Mouse (Mus musculus) embryonic facial prominence, embryonic 14.5 days (tissue): ENCODE results near the gene Axin2. TPM values are rescaled to one million over a fixed set of nuclear protein-coding genes. Genes with fewer than 3 reads are reported as not detected.

ENCODE experiments used
- ATAC-seq: fragments of 200-750 bp; cut with Nextera tagmentation; 2 replicates; pipeline ENCODE4 v1.8.0; 2017; ENCODE audit warnings: low read depth, moderate number of reproducible peaks, moderate TSS enrichment
- DNase-seq: peaks from one replicate; pipeline ENCODE4 v3.0.0-alpha.2; 2015; ENCODE audit warnings: low spot score
- H3K27ac ChIP-seq: fragments of 300-500 bp; sonication (generic); replicated peaks from 2 replicates; pipeline ENCODE4 v1.5.1; 2014; ENCODE audit warnings: low read depth, mild to moderate bottlenecking, low read length, moderate library complexity
- H3K27me3 ChIP-seq: fragments of 300-500 bp; sonication (generic); replicated peaks from 2 replicates; pipeline ENCODE4 v1.6.1; 2014; ENCODE audit warnings: low read length; ENCODE audit not compliant: control insufficient read depth, insufficient read depth
- H3K36me3 ChIP-seq: fragments of 300-500 bp; sonication (generic); 2 replicates; pipeline ENCODE4 v1.6.1; 2014; ENCODE audit warnings: low read length, mixed read lengths; ENCODE audit not compliant: control insufficient read depth, insufficient read depth
- H3K4me1 ChIP-seq: fragments of 300-500 bp; sonication (generic); 2 replicates; pipeline ENCODE4 v1.6.1; 2014; ENCODE audit warnings: antibody characterized with exemption, low read length; ENCODE audit not compliant: control insufficient read depth, insufficient read depth
- H3K4me2 ChIP-seq: fragments of 300-500 bp; sonication (generic); 2 replicates; pipeline ENCODE4 v1.6.1; 2014; ENCODE audit warnings: low read depth, mild to moderate bottlenecking, low read length, moderate library complexity, mixed read lengths
- H3K4me3 ChIP-seq: fragments of 300-500 bp; sonication (generic); 2 replicates; pipeline ENCODE4 v1.5.1; 2014; ENCODE audit warnings: low read depth, mild to moderate bottlenecking, low read length
- H3K9ac ChIP-seq: fragments of 300-500 bp; sonication (generic); 2 replicates; pipeline ENCODE4 v1.6.1; 2014; ENCODE audit warnings: low read depth, mild to moderate bottlenecking, low read length, moderate library complexity, mixed read lengths
- H3K9me3 ChIP-seq: fragments of 300-500 bp; sonication (generic); 2 replicates; pipeline ENCODE4 v1.6.1; 2016; ENCODE audit warnings: low read length; ENCODE audit not compliant: control insufficient read depth
- WGBS: fragments of 180-500 bp; shearing (Covaris S2); extraction: QIAGEN DNeasy Blood & Tissue Kit; methylation state at CpG from one replicate; pipeline ENCODE4 v1.1.7; 2014; 5-methylcytosine and 5-hydroxymethylcytosine counted together
- polyA plus RNA-seq: library from polyadenylated mRNA; unstranded; fragments of >200 nt; fragmentation: Nextera tagmentation; extraction: Ambion mirVana; gene quantifications from 2 replicates; pipeline ENCODE4 v1.2.1, GENCODE M21; 2014

Axin2 gene
- polyA plus RNA-seq, 1 experiment from 2014 or later = 11.4 TPM

DNA sequence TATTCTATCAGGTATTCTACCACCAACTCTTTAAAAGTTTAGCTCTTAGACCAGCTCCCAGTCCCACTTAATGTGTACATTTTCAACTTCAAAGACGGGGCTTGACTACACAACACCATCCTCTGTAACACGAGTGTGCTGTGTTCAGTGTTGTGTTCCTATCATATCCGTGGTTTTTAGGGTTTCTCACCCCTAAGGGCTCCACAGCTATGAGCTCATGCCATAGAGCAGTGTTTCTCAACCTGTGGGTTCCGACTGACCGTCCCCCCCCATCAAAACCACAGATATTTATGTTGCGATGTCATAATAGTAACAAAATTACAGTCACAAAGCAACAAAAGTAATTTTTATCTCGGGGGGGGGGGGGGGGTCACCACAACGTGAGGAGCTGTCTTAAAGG, 34.1 kb upstream of the Axin2 start:
- peaks cover 22% of the 10 kb centered on the region; the same call in 1 of the 2 replicates for H3K4me1 ChIP-seq
- no peaks in the 10 kb centered on the region for H3K9me3 ChIP-seq
- no peak overlapping the region for H3K9ac ChIP-seq
- H3K36me3 ChIP-seq = no peaks in the 10 kb centered on the region
- DNase-seq (no peak), ATAC-seq (no peak)
- no peak overlapping the region for H3K4me2 ChIP-seq
- no peak overlapping the region for H3K27ac ChIP-seq
- no peak overlapping the region for H3K4me3 ChIP-seq
- H3K27me3 ChIP-seq = no peaks in the 10 kb centered on the region
- WGBS = 71% methylated on average over 8 of the region's 8 CpGs

DNA sequence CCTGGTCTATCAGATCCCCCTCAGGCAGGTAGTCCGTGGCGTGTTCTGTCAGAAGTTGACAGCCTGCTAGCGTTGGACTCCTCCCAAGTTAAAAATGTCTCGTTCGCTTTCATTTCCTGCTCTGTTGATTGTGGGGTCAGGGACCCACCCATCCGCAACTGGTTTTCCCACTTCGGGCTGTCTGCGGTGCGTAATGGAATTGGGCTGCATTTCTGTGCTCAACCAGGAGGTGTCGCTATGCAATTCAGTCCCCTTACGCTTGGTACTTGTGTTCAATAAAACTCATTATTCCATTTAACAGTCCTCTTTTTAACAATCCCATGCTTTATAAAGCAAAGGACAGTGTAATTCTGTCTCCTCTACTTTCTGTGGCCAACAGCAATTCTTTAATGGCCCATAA, 31.0 kb upstream of the Axin2 start:
- DNase-seq (no peak), ATAC-seq (no peak)
- no peak overlapping the region for H3K4me2 ChIP-seq
- H3K27me3 ChIP-seq = no peaks in the 10 kb centered on the region
- H3K4me1 ChIP-seq = peaks cover 27% of the 10 kb centered on the region
- no peak overlapping the region for H3K9ac ChIP-seq
- no peaks in the 10 kb centered on the region for H3K9me3 ChIP-seq
- WGBS = 46% methylated on average over 11 of the region's 11 CpGs
- no peaks in the 10 kb centered on the region for H3K36me3 ChIP-seq
- no peak overlapping the region for H3K4me3 ChIP-seq
- H3K27ac ChIP-seq = no peak overlapping the region

DNA sequence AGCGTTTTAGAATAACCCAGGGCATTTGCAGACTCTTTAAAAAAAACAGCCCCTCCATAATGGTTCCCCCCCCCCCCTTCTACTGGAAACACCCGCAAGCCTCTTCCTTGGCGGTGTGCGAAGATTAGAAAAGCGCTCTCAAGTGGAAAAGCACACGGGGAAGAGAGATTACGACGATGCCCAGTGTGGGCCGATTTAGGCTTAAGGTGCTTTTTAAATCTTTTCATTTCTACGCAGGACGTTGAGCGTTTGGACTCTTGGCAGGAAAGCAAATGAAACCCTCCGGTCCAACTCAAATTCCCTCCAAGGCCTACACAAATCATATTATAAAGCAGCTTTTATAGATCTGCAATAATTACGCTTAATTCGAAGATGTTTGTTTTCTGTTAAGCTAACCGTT, 29.6 kb upstream of the Axin2 start:
- no peak for DNase-seq
- no peaks in the 10 kb centered on the region for H3K36me3 ChIP-seq
- no peak for ATAC-seq
- H3K4me3 ChIP-seq = peak overlapping the region; percentile 36
- H3K27me3 ChIP-seq = no peaks in the 10 kb centered on the region
- no peaks in the 10 kb centered on the region for H3K9me3 ChIP-seq
- peaks cover 27% of the 10 kb centered on the region for H3K4me1 ChIP-seq
- peak overlapping the region; percentile 92 for H3K27ac ChIP-seq
- H3K4me2 ChIP-seq = peak overlapping the region; percentile 66
- 0 out of 2 replicates have a peak overlapping the region, but pooled peaks have one; percentile 12 for H3K9ac ChIP-seq
- 15% methylated on average over 16 of the region's 16 CpGs for WGBS

DNA sequence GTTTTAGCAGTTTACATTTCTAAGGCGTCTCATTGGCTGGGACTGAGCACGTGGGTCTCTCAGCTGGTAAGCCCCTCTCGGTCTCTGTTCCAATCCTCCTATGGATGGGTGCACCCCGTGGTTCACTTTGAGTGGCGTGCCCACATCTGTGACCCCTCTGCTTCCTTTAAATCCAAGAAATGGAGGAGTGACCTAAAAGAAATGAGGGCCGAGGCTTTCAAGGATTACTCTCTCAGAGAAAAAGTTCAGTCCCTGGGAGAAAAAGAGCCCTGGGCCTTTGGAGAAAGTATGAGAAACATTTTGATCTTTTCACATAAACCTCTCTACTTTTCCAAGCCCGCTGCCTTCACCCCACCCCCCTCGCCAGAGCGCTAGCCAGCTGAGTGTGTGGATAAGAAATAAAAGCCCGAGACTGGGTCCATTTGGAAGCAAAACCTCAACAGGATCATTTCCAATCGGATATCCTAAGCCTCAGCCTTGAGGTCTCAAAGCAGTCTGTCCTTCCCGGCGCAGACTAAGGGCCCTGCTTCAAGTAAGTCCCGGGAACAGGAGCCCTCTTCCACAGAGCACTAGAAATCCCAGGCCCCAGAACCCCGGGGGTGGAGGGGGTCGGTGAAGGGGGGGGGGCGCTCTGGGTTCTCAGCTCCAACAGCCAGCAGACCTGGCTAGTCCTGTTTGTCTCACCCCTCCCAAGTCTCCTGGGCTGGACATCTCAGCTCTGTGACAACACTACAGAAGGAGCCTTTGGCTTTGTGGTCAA, 28.9 kb upstream of the Axin2 start:
- H3K9me3 ChIP-seq = no peaks in the 10 kb centered on the region
- under 1% methylated on average over 16 of the region's 17 CpGs for WGBS
- no peaks in the 10 kb centered on the region for H3K27me3 ChIP-seq
- peaks cover 27% of the 10 kb centered on the region for H3K4me1 ChIP-seq
- peak overlapping the region; percentile 36 for H3K4me3 ChIP-seq
- H3K27ac ChIP-seq = peak overlapping the region; percentile 92
- H3K36me3 ChIP-seq = no peaks in the 10 kb centered on the region
- DNase-seq (peak; percentile 90), ATAC-seq (peak; percentile 90)
- H3K9ac ChIP-seq = peak overlapping the region; percentile 59
- H3K4me2 ChIP-seq = peak overlapping the region; percentile 66

DNA sequence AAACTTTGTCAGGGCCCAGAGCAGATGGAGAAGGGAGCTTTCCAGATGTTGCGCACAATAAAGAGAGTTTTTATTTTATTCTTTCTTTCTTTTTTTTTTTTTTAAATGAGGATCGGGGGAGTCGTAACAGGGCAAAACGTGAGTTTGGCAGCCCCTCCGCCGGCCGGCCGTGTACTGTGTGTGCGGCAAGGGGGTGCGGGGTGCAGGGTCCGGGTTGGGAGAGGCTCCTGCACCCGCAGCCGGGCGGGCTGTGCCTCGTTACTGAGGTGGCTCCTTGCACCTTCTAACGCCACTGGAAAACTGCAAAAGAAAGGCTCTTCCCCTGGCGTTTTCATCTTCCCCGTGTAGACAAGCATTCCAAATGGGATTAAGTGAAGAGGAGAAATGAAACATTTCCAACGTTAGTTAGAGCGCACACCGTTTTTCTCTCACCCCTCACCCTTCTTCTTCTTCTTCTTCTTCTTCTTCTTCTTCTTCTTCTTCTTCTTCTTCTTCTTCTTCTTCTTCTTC, 28.2 kb upstream of the Axin2 start:
- ATAC-seq (no peak), DNase-seq (no peak)
- Histone ChIP-seq H3K4me3 (peak overlapping the region; percentile 36), H3K4me2 (peak overlapping the region; percentile 66), H3K4me1 (peaks cover 27% of the 10 kb centered on the region), H3K36me3 (no peaks in the 10 kb centered on the region), H3K9me3 (no peaks in the 10 kb centered on the region), H3K27ac (peak overlapping the region; percentile 92), H3K27me3 (no peaks in the 10 kb centered on the region), H3K9ac (peak overlapping the region; percentile 59)
- 3% methylated on average over 21 of the region's 21 CpGs for WGBS

DNA sequence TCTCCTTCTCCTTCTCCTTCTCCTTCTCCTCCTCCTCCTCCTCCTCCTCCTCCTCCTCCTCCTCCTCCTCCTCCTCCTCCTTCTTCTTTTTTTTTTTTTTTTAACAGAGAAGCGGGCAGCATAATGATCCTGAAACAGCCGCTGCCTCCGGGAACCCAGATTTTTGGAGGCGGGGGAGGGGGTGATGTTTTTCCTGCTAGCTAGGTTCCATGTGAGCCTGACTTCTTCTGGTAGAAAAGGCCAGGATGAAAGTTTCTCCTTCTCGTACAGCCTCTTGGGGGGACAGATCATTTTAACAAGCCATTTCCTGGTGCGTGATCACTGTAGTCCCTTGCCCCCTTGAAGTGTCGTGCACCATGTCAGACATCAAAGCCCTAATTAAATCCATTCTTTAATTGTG, 27.7 kb upstream of the Axin2 start:
- H3K36me3 ChIP-seq = no peaks in the 10 kb centered on the region
- ATAC-seq (no peak), DNase-seq (no peak)
- no peak overlapping the region for H3K4me3 ChIP-seq
- peak overlapping the region; percentile 30 for H3K4me2 ChIP-seq
- no peaks in the 10 kb centered on the region for H3K9me3 ChIP-seq
- H3K4me1 ChIP-seq = peaks cover 27% of the 10 kb centered on the region
- no peak overlapping the region for H3K27ac ChIP-seq
- 9% methylated on average over 6 of the region's 7 CpGs for WGBS
- H3K27me3 ChIP-seq = no peaks in the 10 kb centered on the region
- H3K9ac ChIP-seq = no peak overlapping the region

DNA sequence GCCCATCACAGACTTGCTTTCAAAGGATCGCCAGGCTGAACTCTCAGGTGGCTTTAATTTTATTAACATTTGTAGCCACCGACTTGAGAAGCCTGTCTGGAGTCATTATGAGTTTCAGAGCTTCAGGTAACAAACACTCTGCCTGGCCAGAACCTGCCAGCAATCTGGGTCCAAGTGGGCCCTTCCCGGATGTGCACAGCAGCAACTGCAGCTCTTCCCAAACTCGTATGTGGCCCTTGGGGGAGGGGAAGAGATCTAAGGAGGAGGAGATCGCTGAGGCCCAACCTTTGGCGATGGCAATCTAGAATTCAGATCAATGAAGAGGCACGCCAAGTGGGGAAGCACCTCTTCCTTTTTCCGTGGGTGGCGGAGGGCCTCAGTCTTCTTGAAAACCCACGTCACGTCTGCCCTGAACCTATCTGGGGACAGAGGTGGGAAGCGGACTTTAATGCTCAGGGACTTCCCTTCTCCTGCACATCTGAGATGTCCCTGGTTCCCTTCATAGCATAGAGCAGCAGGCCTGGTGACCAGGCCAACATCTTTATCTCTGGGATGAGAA, 26.8 kb upstream of the Axin2 start:
- 54% methylated on average over 12 of the region's 12 CpGs for WGBS
- Histone ChIP-seq H3K9me3 (no peaks in the 10 kb centered on the region), H3K27ac (no peak overlapping the region), H3K9ac (no peak overlapping the region), H3K4me1 (peaks cover 27% of the 10 kb centered on the region), H3K27me3 (no peaks in the 10 kb centered on the region), H3K36me3 (no peaks in the 10 kb centered on the region), H3K4me2 (no peak overlapping the region), H3K4me3 (no peak overlapping the region)
- DNase-seq (no peak), ATAC-seq (no peak)

DNA sequence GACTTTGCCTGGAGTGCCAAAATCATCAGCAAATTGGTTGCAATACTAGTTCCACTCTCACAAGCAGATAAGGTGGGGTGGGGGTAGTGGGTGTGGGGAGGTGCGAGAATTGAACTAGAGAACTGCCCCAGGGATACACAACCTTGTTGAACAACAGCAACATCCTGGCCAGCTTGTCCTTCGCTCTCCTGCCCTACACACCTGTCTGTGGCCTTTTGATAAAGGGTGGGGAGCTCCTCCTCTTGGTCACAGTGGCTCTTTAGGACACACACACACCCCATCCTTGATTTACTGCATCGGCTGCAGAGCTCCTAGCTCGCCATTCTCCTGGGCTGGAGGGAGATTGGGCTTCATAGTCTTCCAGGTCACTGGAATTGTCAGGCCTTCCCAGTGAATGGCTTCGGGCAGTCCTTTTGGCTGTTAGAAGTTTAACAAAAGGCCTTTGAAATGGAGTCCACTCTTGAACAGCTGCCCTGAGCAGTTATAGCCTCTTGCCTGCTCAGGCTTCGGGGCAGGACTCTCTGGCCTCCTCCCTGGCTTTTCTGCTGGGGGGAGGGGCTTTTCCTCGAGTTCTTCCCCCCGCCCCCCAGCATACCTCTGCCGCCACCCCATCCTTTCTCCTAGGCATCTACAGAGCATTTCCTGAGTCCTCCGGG, 26.2 kb upstream of the Axin2 start:
- no peak for ATAC-seq
- H3K9ac ChIP-seq = no peak overlapping the region
- no peaks in the 10 kb centered on the region for H3K36me3 ChIP-seq
- H3K4me1 ChIP-seq = peaks cover 27% of the 10 kb centered on the region
- H3K4me3 ChIP-seq = no peak overlapping the region
- no peaks in the 10 kb centered on the region for H3K9me3 ChIP-seq
- no peak for DNase-seq
- 46% methylated on average over 9 of the region's 10 CpGs for WGBS
- H3K4me2 ChIP-seq = no peak overlapping the region
- no peak overlapping the region for H3K27ac ChIP-seq
- H3K27me3 ChIP-seq = no peaks in the 10 kb centered on the region
